Mouse (Mus musculus) 3T3-L1 (cell line): ENCODE results near the gene Tnk1.

Experiments used
- DNase-seq: peaks from one replicate; pipeline ENCODE4 v3.0.0-alpha.2; 2015; ENCODE audit warnings: low read depth, low spot score

Tnk1 gene

DNA sequence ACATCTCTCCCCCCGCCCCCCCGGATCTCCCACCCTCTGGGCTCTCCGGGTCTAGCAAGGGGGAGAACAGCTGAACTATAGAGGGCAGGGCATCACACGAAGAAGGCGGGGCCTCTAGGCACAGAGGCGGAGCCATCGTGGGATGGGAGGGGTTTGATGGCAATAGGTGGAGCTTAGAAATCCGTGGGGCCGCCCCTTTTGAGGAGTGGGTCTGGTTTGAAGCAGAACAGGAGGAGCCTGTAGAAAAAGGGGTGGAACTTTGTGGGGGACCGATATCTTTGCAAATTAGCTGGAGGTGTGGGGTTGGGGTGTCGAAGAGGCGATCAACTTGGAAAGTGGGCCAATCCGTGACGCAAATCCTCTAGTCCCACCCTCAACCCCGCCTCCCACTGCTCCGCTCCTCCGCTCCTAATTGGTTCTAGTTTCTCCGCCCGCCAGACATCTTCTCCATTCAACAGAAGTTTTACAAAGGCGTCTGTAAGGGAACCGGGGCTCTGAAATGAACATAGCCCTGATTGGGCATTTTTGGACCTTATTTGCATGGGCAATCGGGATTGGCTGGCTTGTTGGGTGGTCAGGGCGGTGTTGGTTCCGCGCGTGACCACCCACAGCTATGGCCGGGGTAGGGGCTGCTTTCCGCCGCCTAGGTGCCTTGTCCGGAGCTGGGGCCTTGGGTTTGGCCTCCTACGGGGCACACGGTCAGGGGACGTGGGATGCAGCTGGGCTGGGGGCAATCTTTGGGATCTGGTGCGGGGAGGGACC lies 20.4 kb downstream of the Tnk1 start, which contains the start of gene Tmem256:
Gene Tmem256 (plus strand): TSS at position 563 of the 762 bp plus-strand sequence.
- DNase-seq, result peak; percentile 99

DNA sequence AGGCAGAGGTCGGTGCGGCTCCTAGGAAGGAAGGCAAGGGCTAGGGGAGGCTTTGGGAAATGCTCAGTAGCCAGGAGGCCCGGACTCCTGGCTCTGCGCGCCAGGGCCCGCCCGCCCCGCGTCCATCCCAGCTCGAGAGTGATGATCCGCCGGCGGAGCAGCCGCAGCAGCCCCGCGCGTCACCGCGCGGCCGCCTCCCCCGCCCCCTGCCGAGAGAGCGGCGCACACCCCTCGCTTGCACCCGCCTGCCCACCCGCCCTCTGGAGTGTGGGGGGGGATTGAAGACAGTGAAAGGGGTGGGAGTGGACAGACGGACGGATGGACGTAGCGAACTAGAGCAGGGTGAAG lies 21.0 kb downstream of the Tnk1 start, which contains the start of gene Nlgn2:
Gene Nlgn2 (minus strand): TSS at position 181 of the 348 bp plus-strand sequence.
- no peak for DNase-seq

DNA sequence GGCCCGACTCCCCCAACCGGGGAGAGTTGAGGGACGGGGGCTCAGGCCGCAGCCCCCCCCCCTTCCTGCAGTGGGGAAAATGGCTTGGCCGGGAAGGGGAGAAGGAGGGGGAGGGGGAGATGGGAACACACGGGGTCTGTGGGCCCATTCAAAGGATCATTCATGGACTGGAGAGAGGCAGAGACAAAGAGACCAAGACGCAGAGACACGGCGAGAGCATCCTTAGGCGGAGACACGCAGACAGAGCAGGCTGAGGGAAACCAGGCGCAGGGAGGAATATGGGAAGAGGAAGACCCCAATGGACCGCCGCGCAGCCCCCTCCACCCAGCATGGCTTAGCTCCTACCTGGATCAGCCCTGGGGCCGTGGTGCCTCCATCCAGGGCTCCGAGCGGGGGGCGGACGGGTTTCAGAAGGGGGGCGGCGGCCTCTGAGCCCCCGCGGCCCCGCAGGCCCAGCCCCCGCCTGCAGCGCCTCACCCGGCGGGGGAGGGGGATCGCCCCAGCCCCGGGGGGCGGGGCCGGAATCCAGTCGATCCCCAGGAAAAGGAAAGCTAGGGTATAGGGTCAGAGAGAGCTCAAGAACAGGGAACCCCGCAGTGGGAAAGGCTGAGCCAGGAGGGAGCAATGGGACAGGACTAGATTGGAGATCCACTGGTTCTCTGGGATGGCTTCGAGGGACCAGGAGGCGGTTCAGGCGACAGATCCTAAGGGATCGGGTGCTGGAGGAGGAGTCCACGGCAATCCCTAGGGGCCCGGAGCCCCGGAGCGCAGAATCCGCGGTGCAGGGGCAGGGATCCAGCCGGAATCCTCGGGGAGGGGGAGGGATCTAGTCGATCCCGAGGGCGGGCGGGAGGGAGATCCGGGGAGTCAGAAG lies 21.6 kb downstream of the Tnk1 start:
- peak; percentile 33 for DNase-seq

DNA sequence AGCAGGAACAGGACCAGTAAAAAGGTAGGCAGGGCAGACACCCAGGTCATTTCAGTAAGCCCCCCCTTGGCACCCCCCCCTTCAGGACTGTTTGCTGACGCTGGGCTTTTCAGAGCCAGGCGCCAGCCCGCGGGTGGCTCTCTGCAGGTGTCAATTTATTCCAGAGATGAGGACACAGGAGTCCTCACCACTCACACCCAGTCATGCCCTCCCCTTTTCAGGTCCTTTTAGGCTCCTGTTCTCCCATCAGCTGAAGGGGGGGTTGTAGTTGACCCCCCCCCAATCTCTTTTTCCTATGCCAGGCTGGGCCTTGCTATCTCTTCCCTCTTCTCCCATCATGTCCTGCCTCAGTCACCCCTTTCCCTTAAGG lies 22.6 kb downstream of the Tnk1 start:
- DNase-seq, result no peak

DNA sequence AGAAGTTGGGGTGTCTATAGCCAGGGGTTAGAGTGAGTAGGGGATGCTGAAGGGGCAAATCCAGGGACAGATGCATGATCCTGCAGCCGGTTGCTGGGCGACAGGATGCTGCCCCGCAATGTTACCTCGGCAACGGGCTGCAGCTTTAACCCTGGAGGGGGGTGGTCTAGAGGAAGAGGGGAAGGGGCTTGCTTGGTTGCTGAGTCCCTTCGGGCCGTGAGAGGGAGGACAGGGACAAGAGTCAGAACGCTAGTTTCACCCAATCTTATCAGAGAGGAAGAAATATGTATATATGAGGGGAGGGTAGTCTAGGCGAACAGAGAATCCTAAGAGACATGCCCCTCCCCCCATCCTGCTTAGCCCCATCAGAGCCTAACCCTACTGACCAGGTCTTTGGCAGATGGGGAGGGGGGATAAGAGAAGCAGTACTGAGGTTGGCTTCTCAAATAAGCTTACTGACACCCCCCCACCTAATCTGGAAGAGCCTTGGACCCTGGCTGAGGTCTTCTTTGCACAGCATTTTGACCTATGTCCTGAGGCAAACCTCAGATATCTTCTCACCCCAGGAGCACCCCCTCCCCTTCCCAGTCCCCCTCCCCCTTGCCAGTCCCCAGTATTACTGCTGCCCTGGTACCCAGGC lies 23.1 kb downstream of the Tnk1 start:
- DNase-seq, result no peak

DNA sequence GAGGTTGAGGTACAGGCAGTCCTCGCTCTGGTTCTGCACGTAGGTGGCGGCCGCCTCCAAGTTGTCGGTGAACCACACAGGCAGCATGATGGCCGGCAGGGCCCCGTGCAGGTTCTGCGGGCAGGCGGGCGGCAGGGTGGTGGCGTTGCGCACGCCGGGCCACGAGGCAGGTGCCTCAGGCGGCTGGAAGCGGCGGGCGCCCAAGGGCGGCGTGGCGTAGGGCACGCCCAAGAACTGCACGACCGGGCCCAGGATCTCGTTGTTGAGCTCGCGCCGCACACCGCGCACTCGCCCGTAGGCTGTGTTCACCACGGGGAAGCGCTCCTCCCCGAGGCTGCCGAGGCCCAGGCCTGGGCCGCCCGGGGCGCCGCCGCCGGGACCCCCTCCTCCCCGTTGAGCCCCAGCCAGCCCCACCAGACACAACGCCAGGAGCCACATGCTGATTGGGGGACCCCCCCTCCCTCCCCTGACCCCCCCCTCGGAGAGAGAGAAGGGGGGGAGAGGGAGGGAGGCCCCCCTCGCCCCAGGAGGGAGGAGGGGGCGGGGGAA lies 24.5 kb downstream of the Tnk1 start:
- no peak for DNase-seq

DNA sequence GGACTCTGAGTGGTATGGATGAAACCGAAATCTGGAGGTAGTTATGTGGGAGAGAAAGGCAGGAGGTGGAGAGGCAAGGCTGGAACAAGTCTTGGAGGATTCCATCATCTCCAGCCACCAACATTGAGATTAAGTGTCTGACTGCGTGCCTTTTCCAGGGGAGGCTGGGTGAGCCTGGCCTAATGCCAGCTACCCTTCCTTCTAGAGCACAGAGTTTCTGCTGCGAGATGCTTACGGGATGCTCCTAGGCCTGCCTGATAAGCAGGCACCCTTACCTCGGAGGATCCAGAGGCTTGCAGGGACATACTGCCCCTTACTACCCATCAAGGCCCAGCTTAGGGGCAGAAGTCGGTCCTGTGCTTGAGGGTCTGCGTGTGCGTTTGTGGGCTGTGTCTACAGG lies 25.0 kb downstream of the Tnk1 start:
- DNase-seq, result no peak

DNA sequence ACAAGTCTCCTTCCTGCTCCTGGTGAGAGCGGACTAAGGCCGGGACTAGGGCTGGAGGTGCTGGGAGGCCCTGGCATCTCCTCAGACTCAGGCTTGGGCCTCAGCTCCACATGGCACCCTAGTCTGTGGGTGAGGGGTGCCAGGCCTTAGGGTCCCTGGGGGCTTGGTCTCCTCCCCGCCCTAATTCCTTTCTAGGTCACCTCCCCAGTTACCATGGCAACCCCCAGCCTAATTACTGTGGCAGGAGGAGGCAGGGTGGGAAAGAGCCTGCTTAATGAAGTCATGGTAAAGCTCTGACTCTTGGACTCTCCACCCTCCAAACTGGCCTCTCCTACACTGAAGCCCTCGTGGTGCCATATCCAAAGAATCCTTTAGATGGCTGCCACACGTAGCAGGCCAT lies 29.7 kb downstream of the Tnk1 start:
- no peak for DNase-seq

DNA sequence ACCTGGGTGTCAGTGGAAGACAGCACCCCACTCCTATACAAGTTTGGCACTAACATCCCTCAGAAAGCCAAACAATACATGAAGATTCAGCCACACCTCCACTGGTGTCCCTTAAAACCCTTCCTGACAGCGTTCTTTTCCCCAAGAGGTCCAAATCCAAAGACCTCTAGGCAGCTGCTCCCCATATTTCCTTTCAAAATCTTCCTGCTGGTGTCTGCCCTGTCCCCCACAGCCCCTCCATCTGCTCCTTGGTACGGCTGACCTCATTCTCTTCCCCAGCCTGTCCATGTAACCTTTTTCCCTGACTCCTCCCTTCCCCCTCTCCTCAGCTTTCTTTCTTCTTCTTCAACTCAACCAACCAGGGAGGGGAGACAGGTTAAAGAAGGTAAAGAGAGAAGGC lies 35.1 kb downstream of the Tnk1 start:
- DNase-seq, result no peak

DNA sequence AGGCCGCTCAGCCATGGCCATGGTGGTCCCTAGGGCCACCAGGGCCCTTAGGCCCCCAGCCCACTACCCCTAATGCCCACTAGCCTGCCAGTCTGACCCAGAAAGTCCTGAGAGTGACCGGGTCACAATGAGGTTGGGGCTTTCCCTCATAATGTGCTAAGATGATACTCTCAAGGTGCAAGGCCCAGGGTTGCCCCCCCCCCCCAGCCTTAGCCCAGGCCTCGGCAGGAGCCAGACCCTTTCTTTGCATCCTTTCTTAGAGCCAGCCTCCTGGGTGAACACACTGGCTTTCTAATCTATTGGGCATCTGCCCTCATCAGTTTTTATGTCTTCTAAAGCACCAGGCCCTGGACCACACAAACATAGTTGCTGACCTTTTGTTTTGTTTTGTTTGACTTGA lies 36.5 kb downstream of the Tnk1 start, which contains the start of gene Spem1:
Gene Spem1 (minus strand): TSS at position 101 of the 400 bp plus-strand sequence.
- DNase-seq, result no peak

DNA sequence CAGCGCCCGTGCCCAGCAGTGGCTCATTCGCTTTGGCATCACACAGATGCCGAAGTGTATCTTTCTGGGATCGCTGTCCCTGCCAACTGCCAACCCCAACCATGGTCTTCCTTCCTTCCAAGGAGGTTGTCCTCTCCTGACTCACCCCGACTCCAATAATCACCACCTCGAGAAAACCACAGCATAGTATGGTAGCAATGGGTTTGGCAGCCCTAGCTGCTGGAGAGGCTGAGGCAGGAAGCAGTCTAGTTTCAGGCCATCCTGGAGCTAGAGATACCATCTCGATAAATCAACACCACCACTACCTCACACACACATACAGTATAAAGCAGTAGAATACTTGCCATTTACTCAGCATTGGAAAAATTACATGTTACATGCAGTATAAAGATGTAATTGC lies 39.7 kb downstream of the Tnk1 start:
- DNase-seq, result no peak

DNA sequence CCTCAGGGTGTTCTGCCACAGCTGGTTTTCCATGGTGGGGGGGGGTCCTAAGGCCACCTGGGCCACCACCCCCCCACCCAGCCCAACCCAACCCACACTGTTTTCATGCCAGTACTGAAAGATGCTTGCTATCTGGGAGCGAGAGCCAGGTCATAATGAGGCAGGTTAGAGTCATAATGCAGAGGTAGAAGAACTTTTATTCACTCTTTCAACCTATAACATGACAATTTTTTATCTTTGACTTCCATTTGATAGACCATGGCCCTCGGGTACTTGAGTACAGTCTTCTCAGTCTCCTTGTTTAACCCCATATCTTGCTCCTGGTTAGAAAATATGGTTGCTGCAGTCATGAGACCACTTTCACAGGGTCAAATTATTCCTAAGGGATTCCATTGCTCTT lies 40.2 kb downstream of the Tnk1 start, which contains the start of gene Spem2:
Gene Spem2 (minus strand): TSS at position 101 of the 400 bp plus-strand sequence.
- DNase-seq, result no peak

DNA sequence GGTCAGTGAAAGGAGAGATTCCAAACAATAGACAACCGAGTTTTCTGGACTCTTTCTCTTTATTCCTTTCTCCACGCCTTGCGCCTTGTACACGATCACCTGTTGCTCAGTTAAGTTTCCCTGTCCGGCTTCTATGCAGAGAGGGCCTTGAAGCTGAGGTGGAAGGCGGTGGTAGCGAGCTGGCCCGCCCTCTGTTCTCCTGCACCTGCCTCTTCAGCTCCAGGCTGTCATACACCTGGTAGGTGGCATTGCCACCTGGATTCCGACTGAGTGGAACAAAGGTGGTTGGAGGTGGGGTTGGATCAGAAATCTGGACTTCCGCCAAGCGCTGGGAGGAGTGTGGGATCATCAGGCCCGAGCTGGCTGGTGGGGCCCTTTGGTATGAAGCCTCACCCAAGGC lies 42.0 kb downstream of the Tnk1 start:
- DNase-seq, result no peak

DNA sequence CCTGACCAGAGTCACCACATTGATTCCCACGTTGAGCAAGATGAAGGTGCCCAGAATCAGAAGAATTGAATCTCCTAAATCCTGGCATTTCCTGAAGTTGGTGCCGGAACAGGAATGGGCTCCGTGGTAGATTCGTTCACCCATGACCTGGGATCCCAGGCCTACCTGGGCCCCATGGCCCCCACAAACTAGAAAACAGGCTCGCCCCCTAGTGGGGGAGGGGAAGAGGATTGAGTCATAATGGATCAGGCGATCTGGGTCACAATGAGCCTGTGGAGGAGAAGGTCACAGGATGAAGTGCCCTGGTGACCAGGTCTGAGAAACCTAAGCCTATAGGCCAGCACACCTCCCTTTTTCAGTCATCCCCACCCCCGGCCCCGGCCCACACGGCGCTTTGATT lies 43.4 kb downstream of the Tnk1 start, which contains the start of gene Gm39566:
Gene Gm39566 (minus strand): TSS at position 144 of the 400 bp plus-strand sequence.
- no peak for DNase-seq

DNA sequence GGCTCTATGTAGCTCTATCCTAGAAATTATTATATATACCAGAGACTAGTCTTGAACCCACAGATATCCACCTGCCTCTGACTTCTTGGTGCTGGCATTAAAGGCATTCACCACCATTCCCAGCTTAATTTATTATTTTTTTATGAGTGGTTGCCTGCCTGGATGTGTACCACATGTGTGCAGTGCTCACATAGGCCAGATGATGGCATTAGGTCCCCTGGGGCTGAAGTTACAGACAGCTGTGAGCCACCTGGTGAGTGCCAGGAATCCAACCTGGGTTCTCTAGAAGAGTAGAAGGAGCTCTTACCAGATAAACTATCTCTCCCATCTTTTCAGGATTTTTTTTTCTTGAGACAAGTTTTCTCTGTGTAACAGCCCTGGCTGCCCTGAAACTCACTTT lies 48.2 kb downstream of the Tnk1 start:
- no peak for DNase-seq

DNA sequence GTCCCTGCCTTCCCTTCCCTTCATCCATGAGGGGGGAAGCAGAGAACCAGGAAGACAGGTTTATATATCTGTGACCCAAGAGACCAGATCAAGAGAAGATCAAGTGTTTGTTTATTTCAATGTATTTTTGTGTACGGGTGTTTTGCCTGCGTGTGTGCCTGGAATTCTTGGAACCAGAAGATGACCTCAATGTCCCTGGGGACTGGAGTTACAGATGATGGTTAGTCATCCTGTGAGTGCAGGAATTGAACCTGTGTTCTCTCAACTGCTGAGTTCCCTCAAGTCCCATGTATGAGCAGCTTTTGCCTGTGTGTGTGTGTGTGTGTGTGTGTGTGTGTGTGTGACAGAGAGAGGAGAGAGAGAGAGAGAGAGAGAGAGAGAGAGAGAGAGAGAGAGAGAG lies 50.9 kb downstream of the Tnk1 start:
- DNase-seq, result peak; percentile 71

DNA sequence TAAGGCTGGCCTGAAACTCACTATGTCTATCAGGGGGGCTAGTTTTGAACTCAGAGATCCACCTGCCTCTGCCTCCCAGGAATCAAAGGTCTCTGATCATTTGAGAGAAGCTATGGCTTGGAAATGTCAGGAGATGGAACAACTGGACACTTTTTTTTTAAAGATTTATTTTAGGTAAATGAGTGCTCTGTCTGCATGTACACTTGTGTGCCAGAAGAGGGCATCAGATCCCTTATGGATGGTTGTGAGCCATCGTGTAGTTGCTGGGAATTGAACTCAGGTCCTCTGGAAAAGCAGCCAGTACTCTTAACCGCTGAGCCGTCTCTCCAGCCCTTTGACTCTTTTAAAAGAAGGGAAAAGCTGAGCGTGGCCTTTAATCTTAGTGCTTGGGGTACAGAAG lies 52.2 kb downstream of the Tnk1 start:
- no peak for DNase-seq

DNA sequence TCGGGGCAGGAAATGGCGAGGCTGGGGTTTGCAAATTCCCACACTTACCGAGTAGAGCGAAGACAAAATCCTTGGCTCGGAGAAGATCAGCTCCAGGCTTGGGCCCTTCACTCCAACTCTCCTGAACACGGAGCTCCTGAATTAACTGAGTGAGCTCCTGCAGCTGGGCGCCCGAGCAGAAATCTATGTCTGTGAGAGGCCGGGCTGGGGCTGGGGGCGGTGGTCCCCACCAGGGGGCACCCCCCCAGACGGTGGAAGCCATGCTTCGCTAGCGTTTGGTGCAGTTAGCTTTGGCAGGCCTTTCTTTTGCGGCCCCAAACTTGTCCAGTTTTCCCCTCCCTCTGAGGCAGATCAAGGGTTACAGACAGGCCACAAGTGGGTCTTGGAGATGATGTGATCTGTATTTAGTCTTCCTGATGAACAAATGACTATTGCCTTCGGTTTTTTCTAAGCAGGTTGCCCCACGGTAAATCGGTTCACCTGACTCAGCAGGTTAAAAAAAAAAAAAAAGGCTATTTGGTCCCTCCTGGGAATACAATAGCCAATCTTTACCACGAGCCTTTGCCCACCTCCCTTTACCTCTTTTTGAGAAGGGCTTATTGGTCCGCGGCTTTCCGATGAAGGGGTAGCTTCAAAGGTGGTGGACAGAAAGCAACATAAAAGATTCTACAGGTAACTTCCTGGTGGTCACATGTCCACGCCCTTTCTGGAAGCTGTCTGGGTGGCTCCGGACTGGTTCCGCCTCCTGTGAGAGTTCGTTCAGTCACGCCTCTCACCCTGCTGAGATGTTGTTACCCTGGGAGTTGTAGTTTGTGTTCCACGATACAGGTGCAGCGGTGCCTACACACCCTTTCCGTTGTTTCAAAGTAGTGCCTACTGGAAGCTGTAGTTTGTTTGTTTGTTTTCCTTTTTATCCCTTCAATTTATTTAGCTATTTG lies 53.3 kb downstream of the Tnk1 start, which contains the start of gene Tmem102:
Gene Tmem102 (minus strand): TSS at position 653 of the 938 bp plus-strand sequence.
- DNase-seq, result no peak

DNA sequence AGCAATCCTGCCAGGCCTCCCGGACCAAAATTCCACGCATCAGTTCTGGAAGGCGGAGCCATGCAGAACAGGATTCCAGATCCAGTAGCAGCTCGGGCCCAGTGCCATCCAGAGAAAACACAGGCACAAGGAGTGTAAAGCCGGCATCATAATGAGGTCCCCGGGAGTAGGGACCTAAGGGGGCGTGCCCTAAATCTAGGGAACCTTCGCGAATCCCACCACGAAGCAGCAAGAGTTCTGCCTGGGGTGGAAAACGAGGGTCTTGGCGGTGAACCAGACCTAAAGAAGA lies 53.9 kb downstream of the Tnk1 start:
- no peak for DNase-seq

DNA sequence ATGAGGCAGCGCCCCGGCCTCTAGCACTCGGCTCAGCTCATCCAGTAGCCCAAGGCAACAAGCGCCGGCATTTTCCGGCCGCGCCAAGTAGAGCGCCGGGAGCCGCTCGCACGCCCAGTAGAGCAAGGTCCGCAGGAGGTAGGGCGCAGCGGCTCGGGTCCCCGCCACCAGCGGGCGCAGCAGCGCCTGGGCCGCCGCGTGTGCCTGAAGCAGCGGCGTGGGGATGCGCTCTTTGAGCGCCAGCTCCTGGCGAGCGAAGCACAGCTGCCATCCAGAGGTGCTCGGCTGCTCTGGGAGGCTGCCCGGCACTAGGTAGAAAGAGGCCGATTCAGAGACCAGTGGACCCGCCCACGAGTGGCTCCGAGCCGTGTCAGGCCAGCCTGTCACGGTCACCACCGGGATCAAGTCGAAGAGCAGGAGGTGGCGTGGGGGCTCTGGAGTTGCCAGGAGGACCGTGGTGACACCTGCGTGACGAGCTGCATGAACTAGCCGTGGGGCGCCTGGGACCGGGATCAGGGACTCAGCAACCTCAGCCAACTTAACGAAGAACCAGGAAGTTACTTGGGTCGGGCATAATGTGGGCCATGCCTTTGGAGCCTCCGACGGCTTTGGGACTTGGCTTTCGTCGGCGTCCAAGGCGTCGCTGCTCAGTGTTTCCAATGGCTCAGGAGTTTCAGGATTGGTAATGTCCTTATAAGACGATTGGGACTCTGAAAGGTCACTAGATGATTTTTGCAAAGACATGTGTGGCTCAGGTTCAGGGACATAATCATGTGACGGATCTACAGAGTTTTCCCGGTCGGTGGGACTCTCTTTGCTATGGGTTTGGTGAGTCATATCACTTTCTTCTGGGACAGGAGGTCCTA lies 54.5 kb downstream of the Tnk1 start:
- DNase-seq, result peak; percentile 33
